Mouse (Mus musculus) cerebellum, adult 9-10 months (tissue): ENCODE measurements around the gene Fbxl16.

Source experiments
- DNase-seq: peaks from one replicate; pipeline ENCODE4 v3.0.0; 2022

Gene Fbxl16

DNA sequence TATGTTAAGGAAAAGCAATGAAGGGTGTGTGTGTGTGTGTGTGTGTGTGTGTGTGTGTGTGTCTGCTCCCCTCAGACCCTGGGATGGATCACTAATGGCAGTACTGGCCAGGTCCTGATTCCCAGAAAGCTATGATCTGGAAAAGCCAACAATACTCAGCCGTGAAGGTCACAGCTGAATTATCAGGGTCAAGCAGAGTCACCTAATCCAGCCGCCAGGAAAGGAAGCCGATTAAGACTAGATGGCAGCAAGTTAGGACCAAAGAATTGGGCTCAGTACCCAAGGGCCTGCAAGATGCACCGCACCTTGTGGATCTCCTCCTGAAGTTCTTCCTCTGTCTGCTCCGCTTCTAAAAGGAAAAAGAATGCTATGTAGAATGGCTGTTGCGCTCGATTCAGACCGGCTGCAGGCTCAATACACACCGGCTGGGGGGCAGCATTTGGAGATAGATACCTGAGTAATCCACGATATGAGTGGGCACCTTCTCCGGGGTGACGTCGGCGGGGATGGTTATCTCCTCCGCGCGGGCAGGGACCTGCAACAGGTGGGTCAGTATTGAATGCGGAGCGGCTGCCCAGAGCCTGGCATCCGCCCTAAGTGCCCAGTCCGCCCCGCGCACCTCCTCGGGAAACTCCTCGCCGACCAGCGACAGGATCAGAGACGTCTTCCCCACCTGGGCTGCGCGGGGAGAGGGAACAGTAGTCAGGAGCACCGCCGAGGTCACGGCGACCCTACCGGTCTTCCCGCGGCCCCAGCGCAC lies 34.9 kb downstream of the Fbxl16 start:
- peak; percentile 65 for DNase-seq

DNA sequence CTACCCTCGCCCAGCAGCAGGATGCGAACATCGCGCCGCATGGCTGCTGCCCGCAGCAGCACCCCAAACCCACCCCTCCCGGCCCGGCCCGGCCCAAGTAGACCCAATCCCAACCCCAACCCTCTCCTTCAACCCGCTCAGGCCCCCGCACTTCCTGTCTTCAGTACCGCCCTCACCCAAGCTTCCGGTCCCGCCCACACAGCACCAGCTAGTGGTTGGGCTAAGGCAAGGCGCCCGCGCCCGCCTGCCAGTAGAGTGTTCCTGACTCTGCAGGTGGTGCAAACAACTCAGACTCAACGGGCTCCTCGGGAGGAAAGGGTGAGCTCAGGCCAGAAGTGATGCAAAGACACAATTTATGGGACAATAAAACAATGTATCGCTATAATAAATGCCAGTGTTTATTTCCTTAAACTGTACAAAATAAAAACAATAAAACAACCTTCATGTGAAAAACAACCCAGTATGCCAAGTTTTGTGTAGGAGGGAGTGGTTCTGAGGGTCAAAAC lies 35.6 kb downstream of the Fbxl16 start, which contains the start of gene Rhot2:
TSS of gene Rhot2 (minus strand) at position 456 of the 506 bp plus-strand sequence.
- DNase-seq = peak; percentile 93

DNA sequence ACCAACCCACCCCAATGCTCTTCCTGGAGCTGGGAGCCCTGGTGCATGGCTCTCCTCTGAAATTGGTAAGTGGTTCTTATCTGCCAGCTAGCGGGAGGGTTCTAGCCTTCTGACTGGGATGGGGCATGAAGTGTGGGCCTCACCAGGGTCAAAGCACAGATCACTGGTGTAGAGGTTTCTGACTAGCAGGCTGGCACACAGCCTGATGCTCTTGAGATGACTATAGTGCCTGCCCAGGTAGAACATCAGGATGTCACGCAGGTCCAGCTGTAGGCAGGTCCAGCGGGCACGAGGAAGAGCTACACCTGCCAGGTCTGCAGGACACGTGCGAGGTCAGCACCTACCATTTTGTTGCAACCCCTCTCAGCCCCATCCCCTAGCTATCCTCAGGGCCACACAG lies 51.3 kb downstream of the Fbxl16 start:
- no peak for DNase-seq

DNA sequence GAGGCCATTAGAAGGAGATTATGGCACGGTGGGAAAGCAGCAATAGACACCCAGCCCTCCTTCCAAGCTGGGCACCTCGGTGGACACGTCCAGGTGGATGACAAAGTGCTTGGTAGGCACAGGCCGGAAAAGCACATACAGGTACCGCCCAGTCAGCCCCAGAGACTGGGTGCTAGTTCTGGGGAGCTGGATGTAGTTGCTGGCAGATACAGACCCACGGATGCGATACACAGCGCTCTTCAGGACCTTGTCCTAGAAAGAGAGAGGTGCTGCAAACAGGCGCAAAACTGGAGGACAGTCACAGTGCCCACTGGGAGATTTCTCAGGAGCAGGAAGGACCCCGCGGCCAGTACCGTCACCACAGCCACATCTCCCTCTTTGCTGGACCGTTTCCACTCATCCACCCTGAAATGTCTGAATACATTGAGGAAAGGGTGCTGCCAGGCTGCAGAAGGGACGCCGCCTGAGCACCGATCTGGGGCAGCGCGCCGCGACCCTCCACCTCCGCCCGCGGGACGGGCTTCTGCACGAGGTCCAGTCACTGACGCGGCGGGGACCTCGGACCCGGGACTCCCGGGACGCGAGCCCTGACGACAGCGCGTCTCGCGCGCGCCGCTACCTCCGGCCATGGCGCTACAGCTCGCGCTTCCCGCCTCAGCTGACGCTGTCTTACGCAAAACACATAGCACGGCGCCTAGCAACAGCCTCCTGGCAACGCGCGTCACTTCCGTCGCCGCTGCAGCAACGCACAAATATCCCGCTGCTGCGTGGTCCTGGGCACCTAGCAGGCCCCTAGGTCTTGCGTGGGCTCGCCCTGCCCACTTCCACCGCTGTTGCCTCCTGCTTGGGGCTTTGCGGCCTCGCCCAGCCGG lies 52.2 kb downstream of the Fbxl16 start, which contains the start of gene Wdr90:
TSS of gene Wdr90 (minus strand) at position 670 of the 872 bp plus-strand sequence.
- peak; percentile 89 for DNase-seq

DNA sequence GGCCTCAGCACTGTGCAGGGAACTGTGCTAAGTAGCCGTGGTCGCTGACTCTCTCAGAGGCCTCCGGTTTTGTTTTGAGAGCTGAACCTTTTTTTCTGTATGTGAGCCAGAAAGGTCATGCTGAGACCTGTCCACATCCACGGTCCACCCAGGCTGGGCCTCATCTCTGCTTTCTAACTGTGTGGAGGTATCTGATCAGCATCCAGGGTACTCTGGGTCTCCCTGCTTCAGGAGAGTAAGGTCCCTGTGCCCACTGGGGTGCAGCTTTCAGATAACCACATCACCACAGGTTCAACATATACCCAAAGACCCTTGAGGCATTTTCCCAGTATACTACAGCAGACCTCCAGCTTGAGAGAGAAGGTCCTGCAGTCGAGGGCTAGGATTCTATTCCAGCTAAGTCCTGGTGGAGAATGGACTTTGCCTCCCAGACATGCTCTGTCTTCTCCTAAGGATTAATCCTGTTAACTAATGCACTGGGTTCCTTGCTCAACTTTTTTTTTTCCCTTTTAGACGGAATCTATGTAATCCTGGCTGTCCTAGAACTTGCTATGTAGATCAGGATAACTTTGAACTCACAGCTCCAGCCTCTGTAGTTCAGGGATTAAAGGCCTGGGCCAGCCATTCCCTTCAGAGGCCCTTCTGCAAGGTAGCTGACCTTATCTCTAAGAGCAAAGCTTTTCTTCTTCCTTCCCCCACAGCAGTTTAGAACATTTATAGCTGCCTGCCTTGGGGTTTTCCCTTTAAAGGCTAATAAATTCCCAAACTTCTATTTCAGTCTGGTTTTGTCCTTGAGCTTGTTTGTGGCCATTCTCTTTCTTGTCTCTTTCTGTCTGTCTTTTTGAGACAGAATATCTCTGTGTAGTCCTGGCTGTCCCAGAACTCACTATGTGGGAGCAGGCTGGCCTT lies 53.1 kb downstream of the Fbxl16 start:
- no peak for DNase-seq

DNA sequence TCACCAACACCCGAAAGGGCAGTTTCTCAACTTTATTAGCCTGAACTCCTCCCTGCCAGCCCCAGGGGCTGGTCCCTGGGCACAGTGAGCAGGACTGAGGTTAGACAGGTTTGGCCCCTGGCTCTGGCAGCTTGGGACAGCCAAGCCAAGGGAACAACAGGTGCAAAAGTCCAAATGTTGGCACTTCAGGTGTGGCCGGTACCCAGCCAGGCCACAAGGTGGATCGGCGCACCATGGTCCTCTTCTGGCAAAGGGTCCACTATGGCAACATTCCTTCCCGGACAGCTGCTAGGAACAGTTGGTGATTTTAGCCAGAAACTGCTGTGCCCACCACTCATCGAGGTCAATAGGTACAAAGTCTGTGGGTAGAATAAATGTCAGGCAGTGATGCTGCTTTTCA lies 54.8 kb downstream of the Fbxl16 start:
- DNase-seq = no peak

DNA sequence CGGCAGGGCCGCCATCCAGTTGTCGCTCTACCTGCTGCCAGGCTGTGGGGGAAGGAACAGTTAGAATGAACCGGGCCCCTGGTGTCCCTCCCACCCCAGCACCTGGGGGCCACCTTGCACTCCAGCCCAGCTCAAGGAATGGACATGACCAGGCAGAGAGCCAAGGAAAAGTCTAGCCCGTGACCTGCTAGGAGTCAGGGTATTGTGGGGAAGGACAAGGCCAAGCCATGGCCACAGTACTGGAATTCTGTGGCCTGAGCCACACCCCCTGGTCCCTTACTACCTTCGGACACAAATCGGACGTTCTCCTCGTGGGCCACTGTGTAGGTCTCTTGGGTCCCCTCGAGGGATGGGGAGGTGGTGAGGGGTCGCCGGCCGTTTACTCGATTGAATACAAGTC lies 55.4 kb downstream of the Fbxl16 start:
- DNase-seq = no peak

DNA sequence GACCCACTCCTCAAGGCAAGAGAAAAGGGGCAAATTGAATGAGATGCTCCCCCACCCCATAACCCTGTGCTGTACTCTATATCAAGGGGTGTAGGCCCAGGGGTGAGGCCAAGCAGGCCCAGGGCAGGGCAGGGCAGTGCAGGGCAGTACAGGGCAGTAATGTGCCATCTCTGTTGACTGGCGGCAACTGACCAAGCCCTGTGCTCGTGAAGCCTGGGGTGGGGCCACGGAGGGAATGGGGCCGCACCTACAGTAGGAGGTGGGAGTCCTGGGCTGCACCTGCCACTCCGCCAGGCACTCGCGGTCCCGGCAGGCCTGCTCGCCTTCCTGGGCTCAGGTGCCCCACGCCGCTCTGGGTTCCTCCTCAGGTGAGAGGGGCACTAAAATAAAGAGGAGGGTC lies 56.4 kb downstream of the Fbxl16 start:
- DNase-seq = no peak

DNA sequence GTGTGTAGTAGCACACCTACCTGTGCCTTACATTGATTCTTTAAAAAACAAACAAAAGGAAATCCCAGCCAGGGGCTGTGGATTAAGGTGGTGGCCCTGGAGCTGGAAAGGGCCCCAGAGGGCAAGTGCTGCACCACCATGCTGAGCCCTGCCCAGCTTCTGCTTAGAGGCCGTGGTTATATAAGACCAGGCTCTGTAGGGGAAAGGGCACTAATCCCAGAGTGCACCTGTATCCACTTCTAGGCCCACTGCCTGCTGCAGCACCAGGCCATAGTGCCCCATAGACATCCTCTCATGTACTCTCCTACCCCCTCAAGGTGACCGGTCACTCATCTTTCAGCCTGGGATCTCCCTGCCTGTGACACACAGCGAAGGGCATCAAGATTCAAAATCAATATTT lies 57.3 kb downstream of the Fbxl16 start:
- peak; percentile 29 for DNase-seq

DNA sequence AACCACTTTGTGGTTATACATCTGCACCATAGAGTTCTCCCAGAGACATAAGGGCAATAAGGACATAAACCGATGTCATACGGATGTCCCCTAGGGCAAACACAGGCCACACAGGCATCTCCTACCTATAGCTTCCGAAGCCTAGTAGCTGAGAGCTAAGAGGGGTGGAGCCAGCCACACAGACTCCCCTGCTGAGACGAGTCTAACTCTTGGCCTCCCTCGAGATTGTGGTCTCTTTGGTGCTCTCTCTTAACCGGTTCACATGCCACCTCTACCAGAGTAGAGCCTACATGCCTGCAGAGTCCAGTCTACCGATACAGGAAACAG lies 58.6 kb downstream of the Fbxl16 start:
- DNase-seq = no peak

DNA sequence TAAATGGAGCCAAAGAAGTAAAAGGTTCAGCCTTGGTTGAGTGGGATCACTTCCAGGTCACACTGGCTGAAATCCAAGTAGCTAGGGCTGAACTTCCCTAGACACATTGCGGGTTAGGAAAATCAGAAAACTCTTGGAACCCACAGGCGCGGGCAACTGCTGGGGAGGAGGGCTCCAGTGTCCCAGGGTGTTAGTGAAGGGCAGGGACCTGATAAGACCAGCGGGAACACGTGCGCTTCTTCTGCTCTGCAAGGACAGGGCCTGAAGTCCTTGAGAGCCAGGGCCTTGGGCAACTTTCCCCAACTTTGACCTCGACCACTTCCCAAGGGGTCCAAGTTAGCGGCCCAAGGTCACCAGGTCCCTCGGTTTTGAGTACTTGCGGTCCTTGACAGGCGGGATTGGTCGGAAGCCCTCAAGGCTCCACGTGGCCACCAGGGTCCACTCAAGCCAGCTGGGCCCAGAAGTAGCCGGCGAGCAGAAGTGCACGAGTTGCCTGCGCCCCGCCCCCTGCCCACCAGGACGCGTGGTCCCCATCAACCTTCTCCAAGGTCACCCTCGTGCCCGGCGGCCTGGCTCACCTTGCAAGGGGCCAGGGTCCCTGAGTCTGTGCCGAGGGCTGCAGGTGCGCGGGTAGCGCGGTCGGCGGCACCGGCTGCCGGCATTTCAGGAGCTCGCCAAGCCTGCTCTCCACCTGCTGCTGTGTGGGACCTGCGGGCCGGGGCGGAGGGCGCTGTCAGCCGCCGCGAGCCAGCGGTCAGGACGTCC lies 59.1 kb downstream of the Fbxl16 start:
- DNase-seq = peak; percentile 71

DNA sequence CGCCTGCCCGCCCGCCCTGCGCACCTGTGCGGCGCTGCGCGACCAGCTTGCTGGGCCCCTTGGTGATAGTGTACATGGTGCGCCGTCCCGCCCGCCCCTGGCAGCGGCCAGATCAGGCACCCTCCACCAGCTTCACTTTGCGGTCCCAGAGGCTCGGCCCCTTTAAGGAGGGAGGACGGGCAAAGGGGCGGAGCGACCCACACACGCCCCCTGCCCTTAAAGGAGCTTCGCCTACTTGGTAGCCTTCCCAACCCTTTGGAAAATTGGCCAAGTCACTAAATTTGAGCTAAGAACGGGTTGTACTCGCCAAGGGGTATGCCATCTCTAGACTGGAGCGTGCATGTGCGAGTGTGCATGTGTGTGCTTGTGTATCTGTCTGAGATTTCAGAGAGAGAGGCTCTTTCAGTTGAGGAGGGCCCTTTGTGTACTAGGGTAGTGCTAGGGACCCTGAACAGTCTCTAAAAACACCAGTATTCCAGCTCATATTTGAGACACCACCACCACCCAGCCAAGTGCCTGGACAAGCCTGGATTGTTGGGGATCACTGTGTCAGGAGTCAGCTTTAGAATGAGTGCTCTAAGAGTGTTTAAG lies 59.8 kb downstream of the Fbxl16 start, which contains the start of gene Mcrip2:
TSS of gene Mcrip2 (minus strand) at position 164 of the 591 bp plus-strand sequence.
- peak; percentile 85 for DNase-seq

DNA sequence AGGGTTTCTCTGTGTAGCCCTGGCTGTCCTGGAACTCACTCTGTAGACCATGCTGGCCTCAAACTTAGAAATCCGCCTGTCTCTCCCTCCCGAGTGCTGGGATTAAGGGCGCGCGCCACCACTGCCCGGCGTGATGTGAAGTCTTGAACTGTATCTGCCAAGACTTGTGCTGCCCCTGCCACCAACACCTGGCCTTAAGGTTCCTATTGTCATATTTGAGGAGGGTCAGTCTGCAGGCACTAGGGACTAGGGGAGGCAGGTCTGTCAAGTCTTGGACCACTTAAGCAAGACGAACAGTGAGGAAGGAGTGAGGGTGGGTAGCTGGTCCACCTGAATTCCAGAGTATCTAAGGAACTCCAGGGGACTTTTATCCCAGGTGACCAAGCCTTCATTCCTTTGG lies 60.6 kb downstream of the Fbxl16 start:
- peak; percentile 48 for DNase-seq

DNA sequence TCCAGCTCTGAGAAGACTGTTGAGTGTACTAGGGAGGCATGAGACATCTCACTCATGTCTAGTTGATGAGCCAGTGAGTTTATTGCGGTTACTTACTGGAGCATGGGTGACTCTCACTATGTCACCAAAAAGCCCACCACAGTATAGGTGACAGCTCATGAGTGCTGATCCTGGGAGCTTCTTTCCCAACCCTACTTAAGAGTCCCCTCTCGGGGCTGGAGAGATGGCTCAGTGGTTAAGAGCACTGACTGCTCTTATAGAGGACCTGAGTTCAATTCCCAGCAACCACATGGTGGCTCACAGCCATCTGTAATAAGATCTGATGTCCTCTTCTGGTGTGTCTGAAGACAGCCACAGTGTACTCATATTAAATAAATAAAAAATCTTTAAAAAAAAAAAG lies 61.1 kb downstream of the Fbxl16 start:
- no peak for DNase-seq
